Mouse (Mus musculus): ENCODE measurements at regions not wholly inside any gene's neighbourhood (a gene's known extent, or its start where the extent isn't known, plus 50 kb on each side); places are given as distances from the start of the nearest gene placed in this dataset.

DNA sequence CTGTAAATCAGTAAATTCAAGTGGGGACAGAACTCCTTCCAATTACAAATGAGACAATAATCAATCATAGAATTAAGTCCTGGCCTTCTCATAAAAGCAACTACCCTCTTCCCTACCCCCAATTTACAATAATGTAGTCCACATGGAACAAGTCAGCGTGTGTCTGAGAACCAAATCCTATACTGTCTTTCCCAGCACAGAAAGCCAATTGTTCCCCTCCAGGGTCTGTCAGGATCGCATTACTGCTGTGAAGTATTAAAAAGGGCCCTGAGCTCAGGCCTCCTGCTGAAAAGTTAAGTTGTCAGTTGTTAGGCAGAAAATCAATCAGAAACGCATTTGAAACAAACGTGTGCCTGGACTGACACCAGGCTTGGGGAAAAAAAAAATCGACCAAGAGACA lies 205.6 kb downstream of the Parm1 start:
- H3K4me1 ChIP-seq (replicated peaks), result 0 out of 2 replicates have a peak, but pooled peaks cover 3% of the 10 kb centered on the region
- H3K27ac ChIP-seq, result no peak overlapping the region
- no peaks in the 10 kb centered on the region for H3K9me3 ChIP-seq (replicated peaks)
- H3K27me3 ChIP-seq, result no peaks in the 10 kb centered on the region
- WGBS, result 63% methylated on average over 5 of the region's 5 CpGs
- no peak for ATAC-seq (replicated peaks; ENCODE audit: insufficient number of reproducible peaks, insufficient read depth, low FRiP score, low read depth)
- no peak overlapping the region for H3K9ac ChIP-seq
- H3K4me2 ChIP-seq, result no peak overlapping the region
- H3K36me3 ChIP-seq, result no peaks in the 10 kb centered on the region
- no peak overlapping the region for H3K4me3 ChIP-seq

DNA sequence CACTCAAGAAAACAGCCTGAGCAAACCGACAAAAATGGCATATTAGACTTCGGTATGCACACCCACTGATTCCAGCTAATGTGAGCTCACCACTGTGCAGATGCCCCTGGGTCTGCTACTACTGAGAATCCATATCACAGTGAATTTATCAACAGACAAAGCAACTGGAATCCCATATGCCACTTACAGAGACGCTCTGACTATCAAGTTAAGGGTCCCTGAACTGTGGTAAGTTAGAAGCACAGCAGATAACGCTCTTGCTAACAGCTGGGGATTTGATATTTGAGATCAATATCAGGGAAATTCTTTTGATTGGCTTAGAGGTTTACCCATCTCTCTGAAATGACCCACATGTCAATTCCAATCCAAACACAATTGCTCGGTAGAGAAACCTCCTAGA lies 205.0 kb downstream of the Parm1 start:
- no peaks in the 10 kb centered on the region for H3K9me3 ChIP-seq (replicated peaks)
- 0 out of 2 replicates have a peak, but pooled peaks cover 3% of the 10 kb centered on the region for H3K4me1 ChIP-seq (replicated peaks)
- H3K27ac ChIP-seq, result no peak overlapping the region
- no peaks in the 10 kb centered on the region for H3K36me3 ChIP-seq
- H3K4me2 ChIP-seq, result no peak overlapping the region
- no peak overlapping the region for H3K4me3 ChIP-seq
- WGBS, result 73% methylated on average over 5 of the region's 5 CpGs
- H3K9ac ChIP-seq, result no peak overlapping the region
- H3K27me3 ChIP-seq, result no peaks in the 10 kb centered on the region
- no peak for ATAC-seq (replicated peaks; ENCODE audit: insufficient number of reproducible peaks, insufficient read depth, low FRiP score, low read depth)

DNA sequence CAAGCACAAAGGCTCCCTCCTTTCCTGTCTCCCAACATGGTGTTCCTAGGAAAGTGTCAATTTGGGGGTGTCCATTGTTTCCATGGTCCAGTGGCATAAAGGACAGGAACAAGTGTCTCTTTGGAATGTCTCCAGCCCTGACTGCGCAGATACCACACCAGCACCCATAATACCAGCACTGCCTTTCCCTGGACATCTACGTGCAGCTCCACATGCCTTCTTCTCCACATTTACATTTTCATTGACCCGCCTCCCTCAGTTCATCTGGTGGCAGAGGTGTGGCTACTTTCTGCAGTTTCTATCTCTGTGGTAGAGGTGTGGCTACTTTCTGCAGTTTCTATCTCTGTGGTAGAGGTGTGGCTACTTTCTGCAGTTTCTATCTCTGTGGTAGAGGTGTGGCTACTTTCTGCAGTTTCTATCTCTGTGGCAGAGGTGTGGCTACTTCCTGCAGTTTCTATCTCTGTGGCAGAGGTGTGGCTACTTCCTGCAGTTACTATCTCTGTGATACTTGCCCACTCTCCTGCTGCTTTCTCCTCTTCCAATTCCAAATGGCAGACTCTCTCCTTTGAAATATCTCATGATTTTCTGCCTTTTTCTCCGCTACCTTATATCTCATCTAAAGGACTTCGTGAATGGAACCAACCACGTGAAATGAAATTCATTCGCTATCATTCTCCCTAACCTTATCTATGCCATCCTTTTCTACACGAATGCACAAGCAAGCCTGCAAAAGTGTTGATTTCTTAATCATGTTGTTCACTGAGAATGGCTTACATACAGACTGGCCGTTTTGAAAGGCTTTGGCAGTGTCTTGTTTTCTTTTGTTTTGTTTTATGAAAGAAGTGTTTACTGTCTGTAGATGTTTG lies 204.0 kb downstream of the Parm1 start:
- H3K36me3 ChIP-seq, result no peaks in the 10 kb centered on the region
- H3K9me3 ChIP-seq (replicated peaks), result no peaks in the 10 kb centered on the region
- H3K27ac ChIP-seq, result no peak overlapping the region
- ATAC-seq (replicated peaks; ENCODE audit: insufficient number of reproducible peaks, insufficient read depth, low FRiP score, low read depth), result no peak
- 0 out of 2 replicates have a peak, but pooled peaks cover 3% of the 10 kb centered on the region for H3K4me1 ChIP-seq (replicated peaks)
- 74% methylated on average over 9 of the region's 9 CpGs for WGBS
- H3K4me2 ChIP-seq, result no peak overlapping the region
- H3K4me3 ChIP-seq, result no peak overlapping the region
- no peaks in the 10 kb centered on the region for H3K27me3 ChIP-seq
- no peak overlapping the region for H3K9ac ChIP-seq

DNA sequence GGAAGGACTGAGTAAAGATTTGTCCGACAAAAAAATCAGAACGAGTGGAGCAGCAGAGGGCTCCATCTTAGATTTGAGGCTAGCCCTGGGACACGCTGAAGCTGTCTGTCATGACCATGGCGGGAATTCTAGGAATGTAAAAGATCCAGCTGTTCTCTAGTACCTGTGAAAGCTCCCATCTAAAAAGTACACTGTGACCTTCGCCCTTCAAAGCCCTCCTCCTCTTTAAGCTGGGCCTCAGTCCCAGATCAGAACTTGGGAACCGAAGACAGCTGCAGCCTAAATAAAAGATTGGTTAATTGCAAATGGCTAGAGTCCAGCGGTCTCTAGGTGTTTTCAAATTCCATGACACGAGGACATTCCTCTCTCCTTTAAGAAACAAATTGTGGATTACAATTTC lies 195.6 kb downstream of the Parm1 start:
- no peak overlapping the region for H3K4me2 ChIP-seq
- no peaks in the 10 kb centered on the region for H3K27me3 ChIP-seq
- no peak overlapping the region for H3K27ac ChIP-seq
- no peaks in the 10 kb centered on the region for H3K9me3 ChIP-seq (replicated peaks)
- no peak for ATAC-seq (replicated peaks; ENCODE audit: insufficient number of reproducible peaks, insufficient read depth, low FRiP score, low read depth)
- H3K4me3 ChIP-seq, result no peak overlapping the region
- no peaks in the 10 kb centered on the region for H3K36me3 ChIP-seq
- WGBS, result 36% methylated on average over 8 of the region's 8 CpGs
- H3K9ac ChIP-seq, result no peak overlapping the region
- H3K4me1 ChIP-seq (replicated peaks), result peaks cover 4% of the 10 kb centered on the region; the same call in 1 of the 2 replicates

DNA sequence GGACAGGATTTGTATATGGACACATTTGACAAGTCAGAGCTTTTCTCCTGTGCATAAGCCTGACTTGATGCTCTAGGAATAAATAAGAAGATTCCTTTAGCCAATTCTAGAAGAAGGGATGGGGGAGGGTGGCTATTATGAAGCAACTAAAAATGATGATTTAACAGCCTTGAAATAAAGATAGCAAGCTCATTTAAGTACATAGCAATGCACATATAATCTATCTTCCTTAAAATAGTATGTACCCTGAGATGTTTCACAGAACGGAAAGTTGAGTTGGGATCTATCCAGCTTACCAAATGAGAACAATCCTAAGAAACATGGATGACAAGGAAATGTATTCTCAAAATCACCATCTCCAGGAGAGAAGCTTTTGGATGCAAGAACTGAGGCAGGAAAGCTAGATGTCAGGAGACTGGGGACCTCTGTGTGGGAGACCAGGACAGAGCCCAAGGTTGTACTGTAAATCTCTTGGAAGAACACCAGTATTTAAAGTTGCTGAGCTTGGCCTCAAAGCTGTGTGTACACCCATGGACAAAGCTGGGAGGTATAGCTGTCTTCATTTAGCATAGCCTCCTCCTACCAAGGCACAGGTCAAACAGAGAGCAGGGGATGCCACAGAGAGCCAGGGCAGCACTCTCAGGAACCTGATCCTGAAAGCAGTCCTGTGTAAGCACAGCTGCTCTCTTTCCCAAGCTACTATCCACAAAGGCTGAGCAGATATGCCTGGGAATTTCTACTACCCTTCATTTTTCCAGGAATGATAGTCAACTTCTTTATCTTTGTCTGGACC lies 192.3 kb downstream of the Parm1 start:
- WGBS, result 65% methylated on average over 1 of the region's 1 CpGs
- Histone ChIP-seq H3K4me2 (no peak overlapping the region), H3K27ac (no peak overlapping the region; the same call in 1 of the 2 replicates)

DNA sequence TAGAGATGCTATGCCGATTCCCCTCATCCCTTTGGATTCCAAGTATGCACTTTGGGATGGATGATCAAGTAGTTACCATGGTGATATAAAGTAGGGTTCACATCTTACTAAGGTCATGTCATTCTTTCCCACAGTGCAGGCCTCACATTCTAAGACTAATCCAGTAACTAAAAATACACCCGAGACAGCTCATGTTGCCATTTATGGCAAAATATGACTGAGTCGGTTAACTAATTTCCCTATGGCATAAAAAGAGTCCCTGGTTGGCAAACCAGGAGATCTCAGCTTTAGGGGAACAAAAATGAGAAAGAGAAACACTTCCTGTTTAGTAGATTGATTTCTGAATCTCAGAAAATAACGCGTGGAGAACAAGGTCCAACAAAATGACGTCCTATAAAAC lies 190.7 kb downstream of the Parm1 start:
- 69% methylated on average over 6 of the region's 6 CpGs for WGBS

More for the DNA sequence above, 192.3 kb downstream of the Parm1 start:
- no peak overlapping the region for H3K9ac ChIP-seq
- no peaks in the 10 kb centered on the region for H3K9me3 ChIP-seq (replicated peaks)
- no peak for ATAC-seq (replicated peaks; ENCODE audit: insufficient number of reproducible peaks, insufficient read depth, low FRiP score, low read depth)
- peaks cover 4% of the 10 kb centered on the region; the same call in 1 of the 2 replicates for H3K4me1 ChIP-seq (replicated peaks)
- H3K27me3 ChIP-seq, result no peaks in the 10 kb centered on the region
- no peaks in the 10 kb centered on the region for H3K36me3 ChIP-seq
- no peak overlapping the region for H3K4me3 ChIP-seq

DNA sequence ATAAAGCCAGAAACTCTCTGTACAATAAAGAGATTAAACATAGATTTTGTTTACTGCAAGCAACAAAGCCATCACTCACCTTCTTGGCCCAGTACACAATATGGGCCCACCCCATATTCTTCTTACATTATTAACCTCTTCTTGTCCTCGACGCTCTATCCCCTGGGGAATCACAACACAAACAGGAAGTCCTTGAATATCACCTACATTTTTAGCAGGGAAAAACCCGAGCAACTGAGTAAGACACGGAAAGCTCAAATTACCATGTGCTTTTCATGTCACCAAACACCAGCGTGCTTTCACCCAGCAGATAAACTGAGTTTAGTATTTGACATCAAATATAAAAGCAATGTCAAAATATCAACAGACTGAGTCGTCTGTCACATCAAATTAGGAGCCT lies 179.7 kb downstream of the Parm1 start:
- H3K9ac ChIP-seq, result no peak overlapping the region
- no peak overlapping the region for H3K27ac ChIP-seq
- ATAC-seq (replicated peaks; ENCODE audit: insufficient number of reproducible peaks, insufficient read depth, low FRiP score, low read depth), result no peak
- H3K9me3 ChIP-seq (replicated peaks), result no peaks in the 10 kb centered on the region
- WGBS, result 61% methylated on average over 6 of the region's 6 CpGs
- no peaks in the 10 kb centered on the region for H3K27me3 ChIP-seq
- H3K4me3 ChIP-seq, result no peak overlapping the region
- H3K4me1 ChIP-seq (replicated peaks), result no peaks in the 10 kb centered on the region
- H3K4me2 ChIP-seq, result no peak overlapping the region
- H3K36me3 ChIP-seq, result no peaks in the 10 kb centered on the region

More for the DNA sequence above, 190.7 kb downstream of the Parm1 start:
- Histone ChIP-seq H3K4me3 (no peak overlapping the region), H3K9me3 (replicated peaks) (no peaks in the 10 kb centered on the region), H3K36me3 (no peaks in the 10 kb centered on the region), H3K9ac (no peak overlapping the region), H3K27ac (no peak overlapping the region), H3K27me3 (no peaks in the 10 kb centered on the region), H3K4me1 (replicated peaks) (peaks cover 4% of the 10 kb centered on the region; the same call in 1 of the 2 replicates), H3K4me2 (no peak overlapping the region)
- no peak for ATAC-seq (replicated peaks; ENCODE audit: insufficient number of reproducible peaks, insufficient read depth, low FRiP score, low read depth)

DNA sequence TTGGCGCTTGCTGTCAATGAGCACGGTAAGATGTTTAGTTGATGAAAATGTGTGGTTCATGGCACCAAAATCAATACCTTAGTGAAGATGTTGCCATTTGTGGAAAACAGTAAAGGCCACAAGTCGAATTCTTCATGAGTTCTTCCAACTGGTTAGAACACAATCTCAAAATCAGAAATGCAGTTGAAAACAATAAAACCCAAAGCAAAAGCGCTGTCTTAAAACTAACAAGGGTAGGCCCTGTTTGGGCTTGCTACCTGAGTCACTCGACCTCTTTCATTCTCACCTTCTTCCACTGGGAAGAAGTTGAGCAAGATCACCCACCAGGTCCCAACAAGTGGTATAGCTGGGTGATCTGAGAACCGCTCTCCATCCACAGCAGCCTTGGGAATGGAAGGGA lies 179.1 kb downstream of the Parm1 start:
- Histone ChIP-seq H3K36me3 (no peaks in the 10 kb centered on the region), H3K4me3 (no peak overlapping the region), H3K27me3 (no peaks in the 10 kb centered on the region), H3K9me3 (replicated peaks) (no peaks in the 10 kb centered on the region), H3K4me2 (no peak overlapping the region), H3K9ac (no peak overlapping the region), H3K4me1 (replicated peaks) (no peaks in the 10 kb centered on the region), H3K27ac (no peak overlapping the region)
- no peak for ATAC-seq (replicated peaks; ENCODE audit: insufficient number of reproducible peaks, insufficient read depth, low FRiP score, low read depth)
- 88% methylated on average over 6 of the region's 6 CpGs for WGBS

- no peak overlapping the region for H3K4me3 ChIP-seq
- H3K9ac ChIP-seq, result no peak overlapping the region
- no peaks in the 10 kb centered on the region for H3K36me3 ChIP-seq
- H3K27ac ChIP-seq, result no peak overlapping the region
- no peaks in the 10 kb centered on the region for H3K4me1 ChIP-seq (replicated peaks)
- 71% methylated on average over 3 of the region's 3 CpGs for WGBS
- H3K9me3 ChIP-seq (replicated peaks), result no peaks in the 10 kb centered on the region
- H3K4me2 ChIP-seq, result no peak overlapping the region
- ATAC-seq (replicated peaks; ENCODE audit: insufficient number of reproducible peaks, insufficient read depth, low FRiP score, low read depth), result no peak
- no peaks in the 10 kb centered on the region for H3K27me3 ChIP-seq
Measured at GRCm38 (mm10) chr5:91695632-91696031, 178.2 kb downstream of the Parm1 start.

DNA sequence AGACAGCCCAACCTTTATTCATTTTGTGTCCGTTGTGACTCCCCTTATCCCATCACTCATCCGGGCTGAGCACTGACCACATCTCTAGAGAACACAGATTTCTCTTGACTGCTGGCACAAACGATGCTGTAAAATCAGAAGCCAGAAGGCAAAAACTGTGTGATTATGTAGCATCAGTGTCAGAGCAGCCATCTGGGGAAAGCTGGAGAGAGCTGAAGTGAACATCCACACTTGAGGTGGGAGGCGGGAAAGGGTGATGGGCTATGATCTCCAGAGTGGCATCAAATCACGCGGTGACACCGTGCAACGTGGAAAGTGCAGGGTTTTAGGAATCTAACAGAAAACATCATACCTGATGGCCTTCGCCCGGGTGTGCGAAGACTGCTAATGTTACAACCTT lies 175.9 kb downstream of the Parm1 start:
- H3K27ac ChIP-seq, result no peak overlapping the region
- H3K36me3 ChIP-seq, result no peaks in the 10 kb centered on the region
- no peaks in the 10 kb centered on the region for H3K9me3 ChIP-seq (replicated peaks)
- no peak overlapping the region for H3K9ac ChIP-seq
- no peaks in the 10 kb centered on the region for H3K27me3 ChIP-seq
- H3K4me1 ChIP-seq (replicated peaks), result no peaks in the 10 kb centered on the region
- H3K4me3 ChIP-seq, result no peak overlapping the region
- WGBS, result 76% methylated on average over 11 of the region's 11 CpGs
- no peak overlapping the region for H3K4me2 ChIP-seq
- ATAC-seq (replicated peaks; ENCODE audit: insufficient number of reproducible peaks, insufficient read depth, low FRiP score, low read depth), result no peak

GRCm38 (mm10) chr5:91692292-91692691 lies 174.9 kb downstream of the Parm1 start:
- H3K4me1 ChIP-seq (replicated peaks), result no peaks in the 10 kb centered on the region
- no peak overlapping the region for H3K4me3 ChIP-seq
- no peak for ATAC-seq (replicated peaks; ENCODE audit: insufficient number of reproducible peaks, insufficient read depth, low FRiP score, low read depth)
- H3K27me3 ChIP-seq, result no peaks in the 10 kb centered on the region
- no peaks in the 10 kb centered on the region for H3K36me3 ChIP-seq
- no peak overlapping the region for H3K27ac ChIP-seq
- H3K4me2 ChIP-seq, result no peak overlapping the region
- H3K9me3 ChIP-seq (replicated peaks), result no peaks in the 10 kb centered on the region
- H3K9ac ChIP-seq, result no peak overlapping the region
- WGBS, result 51% methylated on average over 6 of the region's 6 CpGs

All from heart, embryonic 15.5 days (tissue).